Mouse (Mus musculus) kidney, embryonic 14.5 days (tissue): ENCODE results near the gene Cnnm1. TPM values are rescaled to one million over a fixed set of nuclear protein-coding genes. Genes with fewer than 3 reads are reported as not detected.

Experiments
- ATAC-seq: fragments of 200-750 bp; cut with Nextera tagmentation; 2 replicates; pipeline ENCODE4 v1.8.0; 2017; ENCODE audit warnings: moderate number of reproducible peaks, mild to moderate bottlenecking, moderate TSS enrichment, moderate library complexity; ENCODE audit not compliant: low FRiP score, low TSS enrichment
- H3K27ac ChIP-seq: fragments of 300-500 bp; sonication (generic); 2 replicates; pipeline ENCODE4 v1.5.1; 2014; ENCODE audit warnings: low read depth, mild to moderate bottlenecking, low read length, moderate library complexity, mixed read lengths
- H3K27me3 ChIP-seq: fragments of 300-500 bp; sonication (generic); 2 replicates; pipeline ENCODE4 v1.6.1; 2014; ENCODE audit warnings: mild to moderate bottlenecking, low read length; ENCODE audit not compliant: control insufficient read depth, insufficient read depth
- H3K36me3 ChIP-seq: fragments of 300-500 bp; sonication (generic); 2 replicates; pipeline ENCODE4 v1.6.1; 2014; ENCODE audit warnings: low read length, mixed read lengths; ENCODE audit not compliant: control insufficient read depth, insufficient read depth
- H3K4me1 ChIP-seq: fragments of 300-500 bp; sonication (generic); 2 replicates; pipeline ENCODE4 v1.6.1; 2014; ENCODE audit warnings: low read length, mixed read lengths; ENCODE audit not compliant: control insufficient read depth, insufficient read depth
- H3K4me2 ChIP-seq: fragments of 300-500 bp; sonication (generic); replicated peaks from 2 replicates; pipeline ENCODE4 v1.6.1; 2014; ENCODE audit warnings: low read depth, mild to moderate bottlenecking, low read length
- H3K4me3 ChIP-seq: fragments of 300-500 bp; sonication (generic); 2 replicates; pipeline ENCODE4 v1.5.1; 2014; ENCODE audit warnings: mild to moderate bottlenecking, low read length
- H3K9ac ChIP-seq: fragments of 300-500 bp; sonication (generic); 2 replicates; pipeline ENCODE4 v1.6.1; 2014; ENCODE audit warnings: low read depth, mild to moderate bottlenecking, low read length, moderate library complexity
- H3K9me3 ChIP-seq: fragments of 300-500 bp; sonication (generic); 2 replicates; pipeline ENCODE4 v1.6.1; 2016; ENCODE audit warnings: low read length; ENCODE audit not compliant: control insufficient read depth
- WGBS: fragments of 180-500 bp; shearing (Covaris S2); extraction: QIAGEN DNeasy Blood & Tissue Kit; methylation state at CpG from one replicate; pipeline ENCODE4 v1.1.7; 2014; 5-methylcytosine and 5-hydroxymethylcytosine counted together
- polyA plus RNA-seq: library from polyadenylated mRNA; unstranded; fragments of >200 nt; fragmentation: Nextera tagmentation; extraction: Ambion mirVana; gene quantifications from 2 replicates; pipeline ENCODE4 v1.2.1, GENCODE M21; 2014

Cnnm1 gene
- polyA plus RNA-seq, 1 experiment from 2014 or later, result not detected

DNA sequence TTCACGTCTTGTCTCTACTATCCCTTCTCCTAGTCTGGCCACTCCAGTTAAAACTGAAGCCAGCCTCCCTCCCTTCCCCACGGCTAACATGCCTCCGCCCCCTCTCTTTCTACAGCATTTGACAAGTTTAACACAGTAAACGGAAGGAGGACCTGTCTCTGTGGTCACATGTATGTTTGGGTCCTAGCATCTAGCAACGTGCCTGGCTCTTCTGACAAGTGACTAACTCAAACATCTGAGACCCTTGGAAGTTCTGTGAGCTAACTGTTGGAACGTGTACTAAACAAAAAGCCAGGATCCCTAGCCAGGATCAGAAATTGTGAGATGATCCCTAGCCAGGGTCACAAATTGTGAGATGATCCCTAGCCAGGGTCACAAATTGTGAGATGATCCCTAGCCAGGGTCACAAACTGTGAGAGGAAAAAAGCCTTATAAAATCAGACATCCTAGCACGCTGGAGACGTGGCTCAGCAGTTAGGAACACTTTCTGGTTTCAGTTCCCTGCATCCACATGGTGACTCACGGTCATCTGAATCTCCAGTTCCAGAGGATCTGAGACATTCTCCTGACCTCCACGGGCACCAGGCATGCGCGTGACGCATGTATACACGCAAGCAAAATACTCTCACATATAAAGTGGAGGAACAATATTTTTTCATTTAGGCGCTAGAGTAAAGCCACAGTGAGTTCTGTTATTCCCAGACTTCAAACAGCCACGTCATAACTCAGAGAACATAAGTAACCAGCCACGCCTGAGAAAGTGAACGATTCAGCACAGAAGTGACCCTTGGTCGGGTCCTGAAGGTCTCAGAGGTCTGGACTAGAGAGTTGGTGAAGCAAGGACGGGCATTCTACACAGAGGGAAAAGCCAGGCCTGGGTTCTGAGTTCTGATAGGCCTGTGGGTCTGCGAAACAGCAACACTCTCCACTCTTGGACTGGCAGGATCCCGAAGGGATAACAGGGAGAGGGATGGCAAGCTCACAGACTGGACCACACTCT lies 71.7 kb downstream of the Cnnm1 start:
- Histone ChIP-seq H3K4me3 (no peak overlapping the region), H3K27me3 (no peaks in the 10 kb centered on the region), H3K36me3 (peaks cover 28% of the 10 kb centered on the region), H3K4me1 (0 out of 2 replicates have a peak, but pooled peaks cover 3% of the 10 kb centered on the region), H3K4me2 (no peak overlapping the region), H3K9me3 (no peaks in the 10 kb centered on the region), H3K9ac (no peak overlapping the region), H3K27ac (no peak overlapping the region)
- WGBS, result 63% methylated on average over 22 of the region's 22 CpGs
- ATAC-seq, result no peak

DNA sequence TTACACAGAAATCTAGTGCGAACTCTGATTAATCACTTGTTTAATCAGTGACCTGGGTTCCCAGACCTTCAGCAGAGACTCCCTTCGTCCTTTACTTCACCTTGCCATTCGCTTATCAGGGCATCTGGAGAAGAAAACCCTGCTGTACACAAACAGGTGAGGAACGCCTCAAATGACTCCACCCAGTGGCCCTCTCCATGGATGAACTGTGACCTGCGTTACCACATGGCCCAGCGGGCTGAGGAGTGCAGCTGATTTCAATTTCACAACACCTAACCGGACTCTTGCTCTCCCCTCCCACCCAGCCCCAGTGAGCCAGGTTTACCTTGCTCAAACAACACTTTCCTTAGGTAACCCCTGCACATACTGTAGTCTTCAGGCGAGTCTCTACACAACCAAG lies 73.6 kb downstream of the Cnnm1 start:
- Histone ChIP-seq H3K27me3 (no peaks in the 10 kb centered on the region), H3K9me3 (no peaks in the 10 kb centered on the region), H3K27ac (no peak overlapping the region), H3K4me3 (no peak overlapping the region), H3K4me1 (0 out of 2 replicates have a peak, but pooled peaks cover 3% of the 10 kb centered on the region), H3K4me2 (no peak overlapping the region), H3K9ac (no peak overlapping the region), H3K36me3 (peaks cover 19% of the 10 kb centered on the region)
- WGBS, result 78% methylated on average over 8 of the region's 8 CpGs
- no peak for ATAC-seq

DNA sequence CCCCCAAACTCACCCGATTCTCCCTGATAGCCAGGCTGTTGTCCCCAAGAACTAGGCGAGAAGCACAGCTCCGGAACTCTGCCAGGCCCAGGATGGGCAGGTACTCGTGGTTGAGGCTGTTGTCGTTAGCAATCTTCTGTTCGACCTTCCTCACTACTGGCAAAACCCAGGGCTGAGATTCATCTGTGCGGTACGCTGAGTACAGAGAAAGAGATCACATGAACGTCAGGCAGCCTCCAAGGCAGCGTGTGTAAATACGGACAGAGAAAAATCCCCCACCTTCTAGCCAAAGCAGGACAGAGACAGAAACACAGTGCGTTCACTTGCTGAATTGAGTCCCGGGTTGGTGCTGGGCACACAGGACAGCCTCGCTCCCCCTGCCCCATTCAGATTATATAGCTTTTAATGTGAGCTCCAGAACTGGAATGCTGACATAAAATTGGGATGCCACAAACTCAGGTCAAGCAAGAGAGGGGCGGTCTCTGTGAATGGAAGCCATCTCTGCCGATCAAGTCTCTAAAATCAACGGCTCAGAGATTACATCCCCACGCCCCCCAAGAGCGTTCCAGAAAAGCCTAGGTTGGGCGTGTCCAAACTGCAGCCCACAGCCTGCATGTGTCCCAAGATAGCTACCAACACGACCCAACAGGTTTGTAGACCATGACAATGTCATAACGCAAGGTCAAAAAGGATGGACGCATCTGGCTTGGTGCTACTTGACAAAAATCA lies 75.6 kb downstream of the Cnnm1 start:
- no peak overlapping the region for H3K9ac ChIP-seq
- H3K36me3 ChIP-seq, result peaks cover 10% of the 10 kb centered on the region
- H3K27me3 ChIP-seq, result no peaks in the 10 kb centered on the region
- H3K4me3 ChIP-seq, result no peak overlapping the region
- ATAC-seq, result no peak
- H3K9me3 ChIP-seq, result no peaks in the 10 kb centered on the region
- 91% methylated on average over 23 of the region's 23 CpGs for WGBS
- no peak overlapping the region for H3K4me2 ChIP-seq
- H3K4me1 ChIP-seq, result peaks cover 8% of the 10 kb centered on the region
- H3K27ac ChIP-seq, result no peak overlapping the region

DNA sequence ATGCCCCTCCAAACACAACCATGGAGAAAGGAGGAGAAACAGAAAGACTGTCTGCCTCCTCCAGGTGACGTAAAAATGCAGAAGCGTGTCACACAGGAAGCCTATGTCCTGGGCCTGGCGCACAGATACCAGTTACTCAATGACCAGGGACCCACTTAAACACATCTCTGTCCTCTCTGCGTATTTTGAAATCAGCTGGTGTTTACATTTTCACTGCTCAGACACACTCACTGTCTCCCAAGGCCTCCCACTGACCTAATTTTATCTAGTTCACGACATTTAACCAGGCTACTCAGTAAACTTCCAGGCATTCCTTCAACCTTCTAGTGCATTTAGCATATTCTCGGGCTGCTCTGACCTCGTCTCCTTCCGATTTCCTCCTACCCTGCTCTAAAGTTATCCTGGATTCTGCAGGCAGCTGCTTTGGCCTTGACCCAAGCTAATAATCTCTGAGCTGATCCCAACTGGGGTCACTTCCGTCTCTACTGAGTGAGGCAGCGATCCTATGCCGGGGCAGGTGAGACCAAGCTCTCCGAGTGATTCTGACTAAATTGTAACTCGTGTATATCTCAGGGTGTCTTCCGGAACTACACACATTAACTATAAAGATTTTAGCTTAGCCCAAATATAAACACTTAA lies 76.3 kb downstream of the Cnnm1 start:
- Histone ChIP-seq H3K4me2 (no peak overlapping the region), H3K9ac (no peak overlapping the region), H3K4me1 (peaks cover 7% of the 10 kb centered on the region), H3K27ac (no peak overlapping the region), H3K9me3 (no peaks in the 10 kb centered on the region), H3K36me3 (peaks cover 3% of the 10 kb centered on the region; the same call in 1 of the 2 replicates), H3K27me3 (no peaks in the 10 kb centered on the region), H3K4me3 (no peak overlapping the region)
- no peak for ATAC-seq
- 84% methylated on average over 14 of the region's 14 CpGs for WGBS

DNA sequence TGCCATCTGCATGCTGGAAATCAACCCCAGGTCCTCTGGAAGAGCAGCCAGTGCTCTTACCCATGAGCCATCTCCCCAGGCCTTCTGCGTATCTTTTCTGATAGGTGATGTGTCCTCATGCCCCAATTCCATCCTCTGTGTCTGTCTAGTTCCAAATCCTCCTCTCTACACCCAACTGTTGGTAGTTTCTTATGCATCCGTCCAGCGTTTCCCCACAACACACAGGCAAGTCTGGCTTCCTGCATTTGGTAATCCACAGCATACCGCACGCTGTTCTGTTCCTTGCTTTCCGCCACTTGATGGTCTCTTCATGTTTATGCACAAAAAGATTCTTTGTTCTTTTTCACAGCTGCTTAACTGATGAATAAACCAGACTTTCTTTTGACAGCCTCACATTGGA lies 77.1 kb downstream of the Cnnm1 start:
- Histone ChIP-seq H3K4me3 (no peak overlapping the region), H3K27ac (no peak overlapping the region), H3K4me1 (peaks cover 7% of the 10 kb centered on the region), H3K27me3 (no peaks in the 10 kb centered on the region), H3K9ac (no peak overlapping the region), H3K9me3 (no peaks in the 10 kb centered on the region), H3K36me3 (peaks cover 3% of the 10 kb centered on the region; the same call in 1 of the 2 replicates), H3K4me2 (no peak overlapping the region)
- no peak for ATAC-seq
- WGBS, result 96% methylated on average over 6 of the region's 6 CpGs

GRCm38 (mm10) chr19:43517808-43518207 lies 77.6 kb downstream of the Cnnm1 start:
- ATAC-seq, result no peak
- Histone ChIP-seq H3K9ac (no peak overlapping the region), H3K4me2 (no peak overlapping the region), H3K4me3 (no peak overlapping the region), H3K36me3 (peaks cover 1% of the 10 kb centered on the region; the same call in 1 of the 2 replicates), H3K27me3 (no peaks in the 10 kb centered on the region), H3K27ac (no peak overlapping the region), H3K9me3 (no peaks in the 10 kb centered on the region), H3K4me1 (peaks cover 7% of the 10 kb centered on the region)
- 84% methylated on average over 7 of the region's 7 CpGs for WGBS

- Histone ChIP-seq H3K36me3 (no peaks in the 10 kb centered on the region), H3K4me3 (no peak overlapping the region), H3K27ac (no peak overlapping the region), H3K9me3 (no peaks in the 10 kb centered on the region), H3K4me1 (peaks cover 7% of the 10 kb centered on the region), H3K27me3 (no peaks in the 10 kb centered on the region), H3K9ac (no peak overlapping the region), H3K4me2 (no peak overlapping the region)
- 89% methylated on average over 7 of the region's 7 CpGs for WGBS
- no peak for ATAC-seq
Observed at GRCm38 (mm10) chr19:43518261-43518660, 78.0 kb downstream of the Cnnm1 start.

DNA sequence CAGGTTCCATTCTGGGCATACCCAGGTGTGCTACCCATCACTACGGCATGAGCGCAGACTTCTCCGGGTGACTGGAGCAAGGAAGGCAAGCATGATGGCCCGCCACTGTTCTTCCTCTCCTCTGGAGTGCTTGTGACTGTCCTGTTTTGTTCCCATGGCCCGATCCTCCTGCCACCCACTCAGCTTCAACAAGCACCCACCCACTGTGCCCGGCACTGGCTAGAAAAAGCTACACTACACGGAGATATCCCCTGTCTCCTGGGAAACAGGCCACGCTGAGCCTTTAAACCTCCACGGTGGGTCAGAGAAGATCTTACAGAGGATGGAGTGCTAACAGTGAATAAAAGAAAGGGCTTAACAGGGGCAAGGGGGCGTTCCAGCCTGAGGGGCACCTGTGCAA lies 79.0 kb downstream of the Cnnm1 start:
- Histone ChIP-seq H3K4me3 (no peak overlapping the region), H3K9me3 (no peaks in the 10 kb centered on the region), H3K9ac (no peak overlapping the region), H3K27ac (no peak overlapping the region), H3K4me2 (no peak overlapping the region), H3K4me1 (peaks cover 13% of the 10 kb centered on the region), H3K27me3 (no peaks in the 10 kb centered on the region), H3K36me3 (no peaks in the 10 kb centered on the region)
- 93% methylated on average over 10 of the region's 10 CpGs for WGBS
- no peak for ATAC-seq
